25 mouse cellular contexts compared by ENCODE assay signal in genomic region chr14:48678674-48679073, GRCm38 (mm10). TPM values are rescaled to one million over a fixed set of nuclear protein-coding genes. Genes with fewer than 3 reads are reported as not detected.
"Had no signal": no experiment of that assay in that cellular context is flagged by ENCODE, and none has a peak within 500 bp of the region (broad histone marks: within the 10 kb centered on the region; RNA-seq: fewer than 3 reads in every experiment).

No protein-coding gene starts in this region.

- H3K27ac ChIP-seq: midbrain, embryonic 12.5 days; neural tube, embryonic 13.5 days; neural tube, embryonic 15.5 days had no signal

- H3K9ac ChIP-seq: lung, embryonic 14.5 days; midbrain, embryonic 12.5 days; neural tube, embryonic 13.5 days; neural tube, embryonic 15.5 days had no signal

- DNase-seq: lung, adult 18-20 months; lung, embryonic 14.5 days; lung, postnatal 10 days; lung, postnatal 4 days; retina, postnatal 1 day; right cerebral cortex, adult 18-20 months; right cerebral cortex, postnatal 25 days; right cerebral cortex, postnatal 4 days; spleen, adult 18-20 months; thymus, adult 18-20 months; thymus, postnatal 14 days; thymus, postnatal 36 days had no signal

- H3K36me3 ChIP-seq: midbrain, embryonic 12.5 days; neural tube, embryonic 13.5 days; neural tube, embryonic 15.5 days had no signal

- H3K4me2 ChIP-seq: lung, embryonic 14.5 days; midbrain, embryonic 12.5 days; neural tube, embryonic 13.5 days; neural tube, embryonic 15.5 days had no signal

- H3K9me3 ChIP-seq: midbrain, embryonic 12.5 days; neural tube, embryonic 13.5 days; neural tube, embryonic 15.5 days had no signal

- H3K4me3 ChIP-seq: midbrain, embryonic 12.5 days; myocyte; neural tube, embryonic 13.5 days; neural tube, embryonic 15.5 days had no signal

- H3K4me1 ChIP-seq: neural tube, embryonic 13.5 days had no signal

- ATAC-seq: midbrain, embryonic 16.5 days had no signal

RNA-seq across cellular contexts. Expression of gene Otx2, which starts 5.1 kb away (rescaled TPM):
- total RNA-seq: megakaryocyte, adult 5-6 weeks; megakaryocyte-erythroid progenitor cell, adult 5-6 weeks had no signal
- polyA plus RNA-seq: liver, embryonic 16.5 days; lung, embryonic 14.5 days; lung, embryonic 16.5 days; myocyte; neural tube, embryonic 13.5 days; small intestine, adult 2 months; stomach, embryonic 14.5 days; stomach, embryonic 16.5 days; thymus, postnatal 0 days had no signal
